Mouse (Mus musculus) forebrain, embryonic 15.5 days (tissue): Measurements from ENCODE around the gene Dhrs11. TPM values are rescaled to one million over a fixed set of nuclear protein-coding genes. Genes with fewer than 3 reads are reported as not detected.

ENCODE experiments used
- ATAC-seq: fragments of 200-750 bp; cut with Nextera tagmentation; replicated peaks from 2 replicates; pipeline ENCODE4 v1.8.0; 2017; ENCODE audit warnings: mild to moderate bottlenecking, moderate TSS enrichment, moderate library complexity
- H3K27ac ChIP-seq: fragments of 300-500 bp; sonication (generic); replicated peaks from 2 replicates; pipeline ENCODE4 v1.5.1; 2015; ENCODE audit warnings: mild to moderate bottlenecking, inconsistent platforms
- H3K27me3 ChIP-seq: fragments of 300-500 bp; sonication (generic); 2 replicates; pipeline ENCODE4 v1.6.1; 2015; ENCODE audit warnings: inconsistent platforms
- H3K36me3 ChIP-seq: fragments of 300-500 bp; sonication (generic); 2 replicates; pipeline ENCODE4 v1.6.1; 2015; ENCODE audit warnings: mild to moderate bottlenecking, inconsistent platforms
- H3K4me1 ChIP-seq: fragments of 300-500 bp; sonication (generic); 2 replicates; pipeline ENCODE4 v1.6.1; 2015; ENCODE audit warnings: inconsistent platforms
- H3K4me2 ChIP-seq: fragments of 300-500 bp; sonication (generic); replicated peaks from 2 replicates; pipeline ENCODE4 v1.6.1; 2015; ENCODE audit warnings: mild to moderate bottlenecking, inconsistent platforms
- H3K4me3 ChIP-seq: fragments of 300-500 bp; sonication (generic); 2 replicates; pipeline ENCODE4 v1.5.1; 2015; ENCODE audit warnings: mild to moderate bottlenecking, inconsistent platforms
- H3K9ac ChIP-seq: fragments of 300-500 bp; sonication (generic); replicated peaks from 2 replicates; pipeline ENCODE4 v1.6.1; 2015; ENCODE audit warnings: mild to moderate bottlenecking, inconsistent platforms
- H3K9me3 ChIP-seq: fragments of 300-500 bp; sonication (generic); 2 replicates; pipeline ENCODE4 v1.6.1; 2016; ENCODE audit warnings: inconsistent platforms
- WGBS: fragments of 180-500 bp; shearing (Covaris S2); methylation state at CpG from one replicate; pipeline ENCODE4 v1.1.7; 2015; ENCODE audit warnings: mixed read lengths; 5-methylcytosine and 5-hydroxymethylcytosine counted together
- polyA plus RNA-seq: library from polyadenylated mRNA; unstranded; fragments of >200 nt; fragmentation: Nextera tagmentation; extraction: Ambion mirVana; gene quantifications from 2 replicates; pipeline ENCODE4 v1.2.1, GENCODE M21; 2015

Dhrs11 gene
- polyA plus RNA-seq, 1 experiment from 2014 or later: 4.7 TPM

DNA sequence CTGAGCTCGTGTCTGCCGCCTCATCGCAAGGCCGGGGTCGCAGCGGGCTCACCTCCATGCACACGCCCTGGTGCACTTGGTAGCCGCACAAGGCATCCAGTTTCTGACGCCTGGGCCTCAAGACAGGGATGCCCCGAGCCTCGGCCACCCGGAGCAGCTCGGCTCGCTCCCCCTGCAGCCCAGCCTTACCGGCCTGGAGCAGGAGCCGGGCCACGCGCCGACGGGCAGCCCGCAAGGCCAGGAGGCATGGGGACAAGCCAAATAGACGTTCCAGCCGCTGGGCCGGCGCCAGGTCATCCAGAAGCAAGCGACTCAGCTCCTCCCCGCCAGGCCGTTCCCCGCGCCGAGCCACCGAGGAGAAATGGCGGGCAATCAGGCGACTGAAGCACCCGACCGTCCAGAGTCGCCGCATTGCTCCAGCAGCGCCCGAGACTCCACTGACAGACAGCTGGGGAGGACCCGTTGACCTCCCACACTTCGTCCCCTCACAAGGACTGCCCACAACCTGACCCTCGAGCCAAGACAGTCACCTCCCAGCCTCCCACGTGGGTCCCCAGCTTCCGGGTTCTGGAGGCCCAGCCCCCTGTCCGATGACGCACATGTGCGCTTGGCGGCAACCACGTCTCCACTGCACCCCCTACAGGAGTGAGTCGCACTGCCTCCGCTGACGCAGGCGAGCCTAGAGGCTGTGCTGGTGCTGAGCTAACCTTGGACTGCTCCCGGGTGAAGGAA is 9.7 kb downstream of the Dhrs11 start, which contains the start of gene Mrm1:
TSS of gene Mrm1 (minus strand) at position 555 of the 732 bp plus-strand sequence.
- H3K27ac ChIP-seq: peak within 1 kb of the TSS; percentile 50; the same call in 1 of the 2 replicates
- peak; percentile 88 for ATAC-seq
- under 1% methylated on average over 55 of the region's 55 CpGs for WGBS

DNA sequence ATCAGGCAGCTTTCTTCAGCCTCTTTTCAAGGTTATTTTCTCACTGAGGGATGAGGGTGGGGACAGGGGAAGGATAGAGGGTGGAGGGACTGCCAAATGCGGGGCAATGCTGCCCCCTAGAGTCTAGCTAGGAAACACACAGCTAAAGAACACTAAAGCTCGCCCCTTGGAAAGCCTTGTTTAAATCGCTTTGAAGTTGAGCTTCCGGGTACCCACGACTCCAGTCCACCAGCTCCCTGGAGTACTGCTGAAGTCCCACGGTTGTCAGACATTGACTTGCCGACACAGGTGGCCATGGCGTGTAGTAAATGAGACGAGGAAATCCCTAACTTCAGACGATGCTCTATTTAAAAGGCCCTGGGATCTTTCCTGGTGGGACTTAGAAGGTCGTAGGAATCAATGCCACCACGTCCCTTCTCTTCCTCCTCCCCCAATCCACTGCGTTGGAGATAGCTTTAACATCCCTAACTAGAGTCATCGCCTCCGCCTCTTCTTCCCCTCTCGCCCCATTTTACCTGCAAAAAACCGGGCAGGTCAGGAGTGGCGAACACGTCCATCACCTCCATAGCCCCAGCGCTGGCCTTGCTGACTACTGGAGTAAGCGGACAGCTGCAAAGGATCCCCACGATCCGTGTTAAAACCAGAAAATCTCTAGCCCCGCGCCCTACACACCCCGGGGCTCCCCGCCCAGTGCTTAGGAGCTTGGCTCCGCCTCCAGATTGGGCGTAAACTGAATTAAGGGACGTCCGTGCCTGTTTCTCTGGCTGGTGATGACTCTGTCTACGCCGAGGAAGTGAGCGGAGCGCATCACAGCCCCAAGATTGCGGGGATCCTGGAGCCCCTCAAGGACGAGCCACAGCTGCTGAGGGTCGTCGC is 10.5 kb downstream of the Dhrs11 start:
- ATAC-seq: peak; percentile 59
- no peaks in the 10 kb centered on the region for H3K36me3 ChIP-seq
- H3K4me3 ChIP-seq: peak overlapping the region; percentile 60
- peak overlapping the region; percentile 61 for H3K9ac ChIP-seq
- no peaks in the 10 kb centered on the region for H3K27me3 ChIP-seq
- under 1% methylated on average over 39 of the region's 39 CpGs for WGBS
- H3K27ac ChIP-seq: peak overlapping the region; percentile 50; the same call in 1 of the 2 replicates
- no peaks in the 10 kb centered on the region for H3K9me3 ChIP-seq
- peaks cover 5% of the 10 kb centered on the region; the same call in 1 of the 2 replicates for H3K4me1 ChIP-seq
- H3K4me2 ChIP-seq: peak overlapping the region; percentile 90

More for the DNA sequence above, 9.7 kb downstream of the Dhrs11 start, which contains the start of gene Mrm1:
- H3K27me3 ChIP-seq: no peaks in the 10 kb centered on the region
- peak within 1 kb of the TSS; percentile 61 for H3K9ac ChIP-seq
- H3K4me3 ChIP-seq: peak within 1 kb of the TSS; percentile 60
- no peaks in the 10 kb centered on the region for H3K36me3 ChIP-seq
- H3K9me3 ChIP-seq: no peaks in the 10 kb centered on the region
- peaks cover 5% of the 10 kb centered on the region; the same call in 1 of the 2 replicates for H3K4me1 ChIP-seq
- peak within 1 kb of the TSS; percentile 90 for H3K4me2 ChIP-seq

- WGBS: 85% methylated on average over 6 of the region's 6 CpGs
- Histone ChIP-seq H3K4me3 (no peak overlapping the region), H3K4me1 (peaks cover 5% of the 10 kb centered on the region; the same call in 1 of the 2 replicates), H3K27ac (no peak overlapping the region), H3K27me3 (no peaks in the 10 kb centered on the region), H3K36me3 (no peaks in the 10 kb centered on the region), H3K9me3 (no peaks in the 10 kb centered on the region), H3K4me2 (no peak overlapping the region), H3K9ac (no peak overlapping the region)
- no peak for ATAC-seq
These were observed 11.4 kb downstream of the Dhrs11 start for GRCm38 (mm10) chr11:84817362-84817761.

- Histone ChIP-seq H3K27me3 (no peaks in the 10 kb centered on the region), H3K4me2 (no peak overlapping the region), H3K4me3 (no peak overlapping the region), H3K4me1 (peaks cover 5% of the 10 kb centered on the region; the same call in 1 of the 2 replicates), H3K27ac (no peak overlapping the region), H3K36me3 (no peaks in the 10 kb centered on the region), H3K9ac (no peak overlapping the region), H3K9me3 (no peaks in the 10 kb centered on the region)
- no peak; the same call in 1 of the 2 replicates for ATAC-seq
- 60% methylated on average over 13 of the region's 13 CpGs for WGBS
These were observed 14.9 kb downstream of the Dhrs11 start for GRCm38 (mm10) chr11:84813724-84814510.

GRCm38 (mm10) chr11:84804373-84804772 is 24.4 kb downstream of the Dhrs11 start:
- no peaks in the 10 kb centered on the region for H3K4me1 ChIP-seq
- ATAC-seq: no peak
- H3K4me2 ChIP-seq: no peak overlapping the region
- H3K9ac ChIP-seq: no peak overlapping the region
- H3K9me3 ChIP-seq: no peaks in the 10 kb centered on the region
- WGBS: 95% methylated on average over 4 of the region's 4 CpGs
- no peak overlapping the region for H3K27ac ChIP-seq
- H3K4me3 ChIP-seq: no peak overlapping the region
- no peaks in the 10 kb centered on the region for H3K36me3 ChIP-seq
- H3K27me3 ChIP-seq: no peaks in the 10 kb centered on the region

DNA sequence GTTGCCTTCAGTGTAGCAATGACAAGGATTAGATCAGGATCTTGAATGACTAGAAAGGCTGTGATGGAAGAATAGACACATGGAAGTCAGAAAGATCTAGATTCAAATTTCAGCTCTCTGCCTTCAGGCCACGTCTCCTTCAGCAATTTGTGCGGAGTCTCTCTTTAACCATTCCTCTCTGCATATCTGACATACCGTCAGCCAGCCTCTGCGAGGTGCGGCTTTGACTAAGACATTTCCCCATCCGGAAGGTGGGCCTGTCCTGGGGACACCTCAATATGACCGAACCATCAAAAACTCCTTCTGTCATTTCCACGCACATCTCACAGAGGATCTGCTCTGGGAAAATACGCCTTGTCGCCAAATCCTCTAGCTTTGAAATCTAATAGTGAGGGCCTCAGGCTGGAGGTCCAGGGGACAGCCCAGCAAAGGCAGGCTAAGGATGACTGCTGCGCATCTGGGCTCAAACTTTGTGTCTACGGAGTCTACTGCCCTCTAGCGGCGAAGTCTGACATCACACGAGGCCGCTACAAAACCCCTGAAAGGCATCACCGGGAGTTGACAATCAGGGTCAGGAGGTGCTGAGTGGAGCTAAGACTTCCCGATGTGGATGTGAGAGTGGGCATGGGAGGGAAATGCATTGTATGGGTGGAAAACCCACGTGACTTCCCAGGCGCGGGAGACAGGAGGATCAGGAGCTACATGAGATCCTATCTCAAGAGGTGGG is 31.0 kb downstream of the Dhrs11 start:
- H3K9me3 ChIP-seq: no peaks in the 10 kb centered on the region
- no peak overlapping the region for H3K4me2 ChIP-seq
- peaks cover 5% of the 10 kb centered on the region; the same call in 1 of the 2 replicates for H3K4me1 ChIP-seq
- no peak overlapping the region for H3K9ac ChIP-seq
- H3K36me3 ChIP-seq: no peaks in the 10 kb centered on the region
- WGBS: 20% methylated on average over 21 of the region's 21 CpGs
- peaks cover 38% of the 10 kb centered on the region for H3K27me3 ChIP-seq
- no peak overlapping the region for H3K4me3 ChIP-seq
- ATAC-seq: peak; percentile 44; the same call in 1 of the 2 replicates
- H3K27ac ChIP-seq: no peak overlapping the region

GRCm38 (mm10) chr11:84797026-84797425 is 31.8 kb downstream of the Dhrs11 start:
- Histone ChIP-seq H3K9ac (no peak overlapping the region), H3K4me2 (no peak overlapping the region), H3K36me3 (no peaks in the 10 kb centered on the region), H3K4me3 (no peak overlapping the region), H3K27me3 (peaks cover 43% of the 10 kb centered on the region), H3K9me3 (no peaks in the 10 kb centered on the region), H3K4me1 (peaks cover 5% of the 10 kb centered on the region; the same call in 1 of the 2 replicates), H3K27ac (no peak overlapping the region)
- WGBS: 27% methylated on average over 10 of the region's 10 CpGs
- no peak for ATAC-seq

DNA sequence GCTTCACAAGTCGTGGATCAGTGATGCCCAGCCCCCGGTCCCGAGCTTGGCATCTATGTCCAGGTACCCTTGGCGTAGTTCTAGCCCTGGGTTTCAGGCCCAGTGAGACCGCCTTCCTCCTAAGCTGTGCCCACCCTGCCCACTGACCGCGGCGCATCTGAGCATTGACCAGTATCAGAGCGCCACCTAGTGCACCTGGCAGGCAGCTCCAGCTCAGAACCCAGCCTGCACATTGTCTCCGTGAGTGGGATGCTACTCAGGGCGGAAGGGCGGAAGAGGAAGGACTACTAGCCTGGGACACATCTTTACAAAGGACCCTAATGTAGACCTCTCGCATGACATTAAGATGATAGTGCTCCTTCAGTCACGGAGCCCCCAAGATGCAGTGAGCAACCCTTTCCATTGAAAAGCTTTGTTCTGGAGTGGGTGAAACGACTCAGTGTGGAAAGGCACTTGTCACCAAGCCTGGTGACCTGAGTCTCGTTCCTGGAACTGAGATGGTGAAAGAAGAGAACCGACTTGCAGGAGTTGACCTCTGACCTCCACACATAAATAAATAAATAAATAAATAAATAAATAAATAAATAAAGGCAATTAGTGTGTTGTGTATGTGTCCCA is 34.2 kb downstream of the Dhrs11 start:
- H3K27ac ChIP-seq: no peak overlapping the region
- H3K9me3 ChIP-seq: no peaks in the 10 kb centered on the region
- peak; percentile 85 for ATAC-seq
- peak overlapping the region; percentile 31 for H3K4me3 ChIP-seq
- no peaks in the 10 kb centered on the region for H3K36me3 ChIP-seq
- peaks cover 5% of the 10 kb centered on the region; the same call in 1 of the 2 replicates for H3K4me1 ChIP-seq
- peaks cover 50% of the 10 kb centered on the region for H3K27me3 ChIP-seq
- peak overlapping the region; percentile 47 for H3K4me2 ChIP-seq
- peak overlapping the region; percentile 37; the same call in 1 of the 2 replicates for H3K9ac ChIP-seq
- 9% methylated on average over 17 of the region's 17 CpGs for WGBS

GRCm38 (mm10) chr11:84793545-84793944 is 35.2 kb downstream of the Dhrs11 start:
- no peaks in the 10 kb centered on the region for H3K9me3 ChIP-seq
- ATAC-seq: no peak
- no peak overlapping the region for H3K9ac ChIP-seq
- peaks cover 5% of the 10 kb centered on the region; the same call in 1 of the 2 replicates for H3K4me1 ChIP-seq
- no peak overlapping the region for H3K27ac ChIP-seq
- no peak overlapping the region for H3K4me2 ChIP-seq
- H3K4me3 ChIP-seq: no peak overlapping the region
- H3K27me3 ChIP-seq: peaks cover 53% of the 10 kb centered on the region
- H3K36me3 ChIP-seq: no peaks in the 10 kb centered on the region

DNA sequence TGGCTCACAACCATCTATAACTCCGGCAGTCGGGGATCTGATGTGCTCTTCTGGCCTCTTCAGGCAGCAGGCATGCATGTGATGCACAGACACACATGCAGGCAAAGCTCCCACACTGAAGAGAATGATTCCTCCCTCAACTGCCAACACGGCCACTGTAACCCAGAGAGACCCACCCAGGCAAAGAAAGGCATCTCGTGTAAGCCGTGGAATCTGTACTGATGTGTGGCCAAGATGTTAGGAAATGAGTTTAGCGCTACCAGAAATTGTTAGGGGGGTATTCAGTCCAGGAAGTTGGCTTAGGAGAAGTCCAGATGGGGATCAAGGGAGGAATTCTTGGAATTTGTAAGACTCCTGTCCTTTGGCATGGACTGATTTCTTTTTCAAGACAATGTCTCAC is 38.4 kb downstream of the Dhrs11 start:
- no peak for ATAC-seq
- Histone ChIP-seq H3K4me1 (peaks cover 5% of the 10 kb centered on the region; the same call in 1 of the 2 replicates), H3K9ac (no peak overlapping the region), H3K9me3 (no peaks in the 10 kb centered on the region), H3K27ac (no peak overlapping the region), H3K36me3 (no peaks in the 10 kb centered on the region), H3K4me2 (no peak overlapping the region), H3K4me3 (no peak overlapping the region), H3K27me3 (peaks cover 37% of the 10 kb centered on the region)
- 58% methylated on average over 6 of the region's 6 CpGs for WGBS
